20 mouse cellular contexts compared by ENCODE assay signal in the genomic region with DNA sequence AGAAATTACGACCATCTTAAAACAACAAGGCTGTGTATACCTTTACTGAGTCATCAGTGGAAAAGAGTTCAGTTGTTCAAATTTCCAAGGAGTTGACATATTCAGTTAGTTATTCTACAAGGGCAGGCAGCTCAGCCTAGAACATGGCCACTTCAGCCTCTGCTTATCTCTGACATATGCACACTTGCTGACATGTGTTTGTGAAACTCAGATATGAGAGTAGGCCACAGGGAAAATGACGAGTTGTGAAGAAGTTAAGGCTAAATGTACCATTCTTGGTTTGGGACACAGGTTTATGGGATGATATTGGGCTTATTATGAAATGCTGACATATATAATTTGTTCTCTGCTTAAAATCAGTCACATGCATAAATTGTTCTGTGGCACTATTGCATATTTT. TPM values are rescaled to one million over a fixed set of nuclear protein-coding genes. Genes with fewer than 3 reads are reported as not detected.
DNase-seq lines count a peak whose midpoint lies in the region; TF ChIP-seq lines count a peak whose summit lies in the region.
"Had no signal": no experiment of that assay in that cellular context is flagged by ENCODE, and none has a peak within 500 bp of the region (broad histone marks: within the 10 kb centered on the region; RNA-seq: fewer than 3 reads in every experiment).

No protein-coding gene starts in this region.

- peaks cover 0 to 2% of the 10 kb centered on the region in 2 experiments; a peak in 1 of 4 replicates for H3K36me3 ChIP-seq in MEL (ENCODE audit: control insufficient read depth in 1 of 2, insufficient read depth in 2 of 2, low read length in 2 of 2)
- H3K36me3 ChIP-seq: G1E had no signal

- H3K9ac ChIP-seq in MEL (ENCODE audit: control insufficient read depth, low read depth, low read length, poor library complexity, severe bottlenecking), result no peak overlapping the region

- no peaks in the 10 kb centered on the region for H3K27me3 ChIP-seq in MEL (ENCODE audit: control insufficient read depth in 1 of 2, insufficient read depth in 2 of 2, low read length in 2 of 2)
- H3K27me3 ChIP-seq: CH12.LX had no signal

- H3K27ac ChIP-seq in MEL (ENCODE audit: control insufficient read depth, low read depth, low read length), result no peak overlapping the region

- TF ChIP-seq CTCF in MEL (IDR thresholded peaks at IDR 0.05 in 2 of 3, conservative IDR thresholded peaks at IDR 0.05 in 1 of 3; ENCODE audit: control insufficient read depth in 1 of 3, insufficient read depth in 1 of 3, low read depth in 2 of 3, low read length in 3 of 3, poor library complexity in 1 of 3, severe bottlenecking in 1 of 3), result no peak

- no peaks in the 10 kb centered on the region for H3K4me1 ChIP-seq in MEL (ENCODE audit: control insufficient read depth in 1 of 2, insufficient read depth in 2 of 2, low read length in 2 of 2)

- no peak for TF ChIP-seq RAD21 in MEL (IDR thresholded peaks at IDR 0.05; ENCODE audit: low read depth, low read length)

- H3K4me3 ChIP-seq in MEL (ENCODE audit: control insufficient read depth in 1 of 2, insufficient read depth in 1 of 2, low read depth in 2 of 2, low read length in 2 of 2), result no peak overlapping the region

- peak in 1 of 2 experiments; percentile 28; a peak in 1 of 4 replicates for TF ChIP-seq EP300 in MEL (IDR thresholded peaks at IDR 0.05; ENCODE audit: low read depth in 1 of 2, low read length in 2 of 2)

- H3K9me3 ChIP-seq in MEL (replicated peaks; ENCODE audit: insufficient read depth, low read length), result no peaks in the 10 kb centered on the region

- no peaks in the 10 kb centered on the region for H3K79me2 ChIP-seq in MEL (ENCODE audit: control insufficient read depth, insufficient read depth, low read length, poor library complexity)

- peak; percentile 10 for DNase-seq in MEL (ENCODE audit: low read depth, low spot score)
- no peak for DNase-seq in layer of hippocampus, adult 8-10 months (ENCODE audit: low spot score in 2 of 2)
- DNase-seq: adrenal gland, adult 2 months; adrenal gland, adult 8-10 months; adrenal gland, postnatal 10 days; adrenal gland, postnatal 14 days; adrenal gland, postnatal 25 days; adrenal gland, postnatal 36 days; B cell, adult 2 months; cerebellum, adult 11 months; cerebellum, adult 11-12 months; cerebellum, adult 18-20 months; cerebellum, adult 2 months; cerebellum, adult 8-10 months had no signal

- TF ChIP-seq POLR2A in MEL (IDR thresholded peaks at IDR 0.05; ENCODE audit: control insufficient read depth in 1 of 2, insufficient read depth in 1 of 2, low read depth in 1 of 2, low read length in 2 of 2, poor library complexity in 1 of 2), result no peak

TF ChIP-seq in MEL, 35 proteins besides CTCF, POLR2A, EP300 and RAD21:
- TF ChIP-seq JUND (IDR thresholded peaks at IDR 0.05; ENCODE audit: low read depth, low read length), result no peak
- TF ChIP-seq MAZ (IDR thresholded peaks at IDR 0.05; ENCODE audit: low read depth, low read length), result no peak
- no peak for TF ChIP-seq RCOR1 (IDR thresholded peaks at IDR 0.05; ENCODE audit: low read depth, low read length)
- no peak for TF ChIP-seq SMC3 (IDR thresholded peaks at IDR 0.05; ENCODE audit: low read depth, low read length)
- no peak for TF ChIP-seq NELFE (IDR thresholded peaks at IDR 0.05; ENCODE audit: low read depth, low read length)
- 0 out of 2 replicates have a peak, but pooled peaks have one; percentile 6 for TF ChIP-seq BHLHE40 (IDR thresholded peaks at IDR 0.05; ENCODE audit: borderline replicate concordance, low read depth, low read length)
- TF ChIP-seq KAT2A (conservative IDR thresholded peaks at IDR 0.05; ENCODE audit: low read depth, low read length), result no peak
- TF ChIP-seq TAL1 (IDR thresholded peaks at IDR 0.05; ENCODE audit: low read length), result no peak
- TF ChIP-seq USF2 (IDR thresholded peaks at IDR 0.05; ENCODE audit: borderline replicate concordance in 1 of 2, insufficient read depth in 1 of 2, low read depth in 1 of 2, low read length in 2 of 2), result no peak
- no peak for TF ChIP-seq MYB (IDR thresholded peaks at IDR 0.05; ENCODE audit: low read depth, low read length)
- TF ChIP-seq CHD1 (IDR thresholded peaks at IDR 0.05; ENCODE audit: low read depth, low read length), result no peak
- 0 out of 2 replicates have a peak, but pooled peaks have one; percentile 36 for TF ChIP-seq MXI1 (IDR thresholded peaks at IDR 0.05; ENCODE audit: low read depth, low read length)
- no peak for TF ChIP-seq SIN3A (IDR thresholded peaks at IDR 0.05; ENCODE audit: low read length)
- TF ChIP-seq USF1 (IDR thresholded peaks at IDR 0.05; ENCODE audit: low read depth, low read length), result 0 out of 2 replicates have a peak, but pooled peaks have one; percentile 11
- TF ChIP-seq UBTF (IDR thresholded peaks at IDR 0.05; ENCODE audit: borderline replicate concordance, insufficient read depth, low read depth, low read length), result no peak
- TF ChIP-seq GATA1 (IDR thresholded peaks at IDR 0.05; ENCODE audit: low read depth, low read length), result no peak
- no peak for TF ChIP-seq MEF2A (IDR thresholded peaks at IDR 0.05; ENCODE audit: extremely low read depth, insufficient replicate concordance, low read depth, low read length, poor library complexity, severe bottlenecking)
- no peak for TF ChIP-seq CHD2 (IDR thresholded peaks at IDR 0.05; ENCODE audit: low read length)
- no peak for TF ChIP-seq POLR2AphosphoS2 (IDR thresholded peaks at IDR 0.05; ENCODE audit: low read length)
- TF ChIP-seq HCFC1 (IDR thresholded peaks at IDR 0.05; ENCODE audit: low read depth, low read length), result no peak
- TF ChIP-seq MYC (IDR thresholded peaks at IDR 0.05; ENCODE audit: low read depth, low read length), result no peak
- TF ChIP-seq TCF12 (IDR thresholded peaks at IDR 0.05; ENCODE audit: low read depth, low read length), result peak; percentile 65; the same call in 1 of the 2 replicates
- no peak for TF ChIP-seq NRF1 (IDR thresholded peaks at IDR 0.05; ENCODE audit: insufficient read depth, low read depth, low read length, poor library complexity, severe bottlenecking)
- TF ChIP-seq ZNF384 (IDR thresholded peaks at IDR 0.05; ENCODE audit: low read depth, low read length), result no peak
- no peak for TF ChIP-seq GABPA (IDR thresholded peaks at IDR 0.05; ENCODE audit: low read depth, low read length)
- no peak for TF ChIP-seq E2F4 (IDR thresholded peaks at IDR 0.05; ENCODE audit: borderline replicate concordance, low read depth, low read length)
- peak; percentile 58; the same call in 1 of the 2 replicates for TF ChIP-seq ETS1 (IDR thresholded peaks at IDR 0.05; ENCODE audit: low read depth, low read length)
- TF ChIP-seq ELF1 (IDR thresholded peaks at IDR 0.05; ENCODE audit: low read depth, low read length), result no peak
- TF ChIP-seq ZC3H11A (IDR thresholded peaks at IDR 0.05; ENCODE audit: low read depth, low read length), result no peak
- no peak for TF ChIP-seq MAX (IDR thresholded peaks at IDR 0.05; ENCODE audit: low read length)
- no peak for TF ChIP-seq TBP (IDR thresholded peaks at IDR 0.05; ENCODE audit: low read depth, low read length)
- TF ChIP-seq ZKSCAN1 (IDR thresholded peaks at IDR 0.05; ENCODE audit: low read depth, low read length), result no peak
- no peak for TF ChIP-seq ZMIZ1 (IDR thresholded peaks at IDR 0.05; ENCODE audit: low read depth, low read length)
- TF ChIP-seq POLR2AphosphoS5 (IDR thresholded peaks at IDR 0.05; ENCODE audit: borderline replicate concordance, low read depth, low read length), result no peak
- TF ChIP-seq MAFK (IDR thresholded peaks at IDR 0.05; ENCODE audit: borderline replicate concordance, low read depth, low read length), result 0 out of 2 replicates have a peak, but pooled peaks have one; percentile 18

RNA-seq across cellular contexts. Expression of gene Cdh7, which starts 7.3 kb away (rescaled TPM):
- not detected in 2 replicates for total RNA-seq in MEL (2012; rRNA removed)
- not detected for polyA plus RNA-seq in MEL (2012; ENCODE audit: insufficient read depth in 1 of 2, insufficient read length in 2 of 2, low read depth in 1 of 2, low replicate concordance in 2 of 2, missing spikeins in 1 of 2)
- 10 to 100 TPM in 1 of 4 experiments, 1 to 10 TPM in 3; 6.4 to 11.1 (median 8.3) TPM for total RNA-seq in layer of hippocampus, adult 8-10 months (2022)
- total RNA-seq: adrenal gland, postnatal 10 days; adrenal gland, postnatal 14 days; adrenal gland, postnatal 25 days; CH12.LX; ES-E14 had no signal
- polyA plus RNA-seq: activated CD4-positive, CD25-positive, alpha-beta regulatory T cell, adult 4 months; adrenal gland, adult 2 months; C2C12; G1E; Patski had no signal
